In genomic region chr3:53599315-53599714, GRCm38 (mm10) we compare ENCODE assay signal across 14 mouse cellular contexts. TPM values are rescaled to one million over a fixed set of nuclear protein-coding genes. Genes with fewer than 3 reads are reported as not detected.
DNase-seq lines count a peak whose midpoint lies in the region; ATAC-seq and TF ChIP-seq lines count a peak whose summit lies in the region.
"Had no signal": no experiment of that assay in that cellular context is flagged by ENCODE, and none has a peak within 500 bp of the region (broad histone marks: within the 10 kb centered on the region; RNA-seq: fewer than 3 reads in every experiment).

No protein-coding gene starts in this region.

- H3K9me3 ChIP-seq in lung, embryonic 15.5 days, result no peaks in the 10 kb centered on the region
- no peaks in the 10 kb centered on the region for H3K9me3 ChIP-seq in intestine, embryonic 15.5 days
- no peaks in the 10 kb centered on the region for H3K9me3 ChIP-seq in stomach, postnatal 0 days (ENCODE audit: control insufficient read depth, low read length)
- H3K9me3 ChIP-seq in hindbrain, embryonic 12.5 days (replicated peaks), result no peaks in the 10 kb centered on the region

- no peak overlapping the region for H3K4me3 ChIP-seq in lung, embryonic 15.5 days
- H3K4me3 ChIP-seq in intestine, embryonic 15.5 days (replicated peaks), result no peak overlapping the region
- no peak overlapping the region for H3K4me3 ChIP-seq in stomach, postnatal 0 days (ENCODE audit: low read depth, low read length)
- H3K4me3 ChIP-seq in hindbrain, embryonic 12.5 days, result no peak overlapping the region
- H3K4me3 ChIP-seq: heart, adult 2 months; layer of hippocampus, adult 2 months had no signal

- WGBS in lung, embryonic 15.5 days, result 19% methylated on average over 7 of the region's 7 CpGs
- 10% methylated on average over 7 of the region's 7 CpGs for WGBS in intestine, embryonic 15.5 days
- WGBS in stomach, postnatal 0 days, result 12% methylated on average over 7 of the region's 7 CpGs
- WGBS in hindbrain, embryonic 12.5 days, result 43% methylated on average over 7 of the region's 7 CpGs

- TF ChIP-seq EP300 in stomach, postnatal 0 days (optimal IDR thresholded peaks at IDR 0.05), result no peak

- no peak overlapping the region for H3K4me2 ChIP-seq in lung, embryonic 15.5 days
- peak overlapping the region; percentile 26; the same call in 1 of the 2 replicates for H3K4me2 ChIP-seq in intestine, embryonic 15.5 days (replicated peaks)
- no peak overlapping the region; the same call in 1 of the 2 replicates for H3K4me2 ChIP-seq in stomach, postnatal 0 days (replicated peaks; ENCODE audit: low read depth)
- H3K4me2 ChIP-seq in hindbrain, embryonic 12.5 days (replicated peaks), result no peak overlapping the region

- peaks cover 16% of the 10 kb centered on the region for H3K4me1 ChIP-seq in lung, embryonic 15.5 days
- peaks cover 6% of the 10 kb centered on the region; the same call in 1 of the 2 replicates for H3K4me1 ChIP-seq in intestine, embryonic 15.5 days (replicated peaks)
- H3K4me1 ChIP-seq in stomach, postnatal 0 days (replicated peaks; ENCODE audit: control insufficient read depth, insufficient read depth), result 0 out of 2 replicates have a peak, but pooled peaks cover 4% of the 10 kb centered on the region
- H3K4me1 ChIP-seq in hindbrain, embryonic 12.5 days, result peaks cover 4% of the 10 kb centered on the region; the same call in 1 of the 2 replicates

- DNase-seq in lung, postnatal 36 days, result no peak
- peak; percentile 53 for DNase-seq in embryo, embryonic 11 days
- peak; percentile 32 for DNase-seq in stomach, postnatal 0 days (ENCODE audit: low spot score)
- no peak for DNase-seq in left cerebral cortex, postnatal 14 days (ENCODE audit: low spot score in 2 of 2)
- DNase-seq: cerebellum, postnatal 10 days; heart, adult 2 months; heart, postnatal 14 days; kidney, adult 11 months; left cerebral cortex, postnatal 4 days; midbrain, embryonic 14.5 days had no signal

- intact Hi-C loops in left cerebral cortex, postnatal 14 days (cut with DNase I), result no loop called here

- peak overlapping the region; percentile 75 for H3K27ac ChIP-seq in lung, embryonic 15.5 days
- H3K27ac ChIP-seq in intestine, embryonic 15.5 days, result peak overlapping the region; percentile 44; the same call in 1 of the 2 replicates
- H3K27ac ChIP-seq in stomach, postnatal 0 days (replicated peaks), result no peak overlapping the region
- H3K27ac ChIP-seq in hindbrain, embryonic 12.5 days, result no peak overlapping the region
- H3K27ac ChIP-seq: heart, adult 2 months; layer of hippocampus, adult 2 months had no signal

- no peak for ATAC-seq in lung, embryonic 15.5 days (ENCODE audit: borderline replicate concordance, extremely low read depth, low FRiP score, low TSS enrichment)
- peak; percentile 71 for ATAC-seq in intestine, embryonic 15.5 days
- no peak for ATAC-seq in stomach, postnatal 0 days (ENCODE audit: low FRiP score, low TSS enrichment)
- ATAC-seq in hindbrain, embryonic 12.5 days (ENCODE audit: low FRiP score), result no peak

- H3K36me3 ChIP-seq in lung, embryonic 15.5 days, result no peaks in the 10 kb centered on the region
- no peaks in the 10 kb centered on the region for H3K36me3 ChIP-seq in intestine, embryonic 15.5 days
- no peaks in the 10 kb centered on the region for H3K36me3 ChIP-seq in stomach, postnatal 0 days (ENCODE audit: control insufficient read depth, insufficient read depth, low read length)
- H3K36me3 ChIP-seq in hindbrain, embryonic 12.5 days, result no peaks in the 10 kb centered on the region

- H3K9ac ChIP-seq in lung, embryonic 15.5 days, result no peak overlapping the region
- H3K9ac ChIP-seq in intestine, embryonic 15.5 days, result no peak overlapping the region
- no peak overlapping the region for H3K9ac ChIP-seq in stomach, postnatal 0 days (ENCODE audit: low read length)
- H3K9ac ChIP-seq in hindbrain, embryonic 12.5 days, result no peak overlapping the region

- TF ChIP-seq CTCF in stomach, postnatal 0 days (IDR thresholded peaks at IDR 0.05; ENCODE audit: low read depth), result no peak

- no peaks in the 10 kb centered on the region for H3K27me3 ChIP-seq in lung, embryonic 15.5 days
- no peaks in the 10 kb centered on the region for H3K27me3 ChIP-seq in intestine, embryonic 15.5 days (replicated peaks)
- no peaks in the 10 kb centered on the region for H3K27me3 ChIP-seq in stomach, postnatal 0 days (ENCODE audit: control insufficient read depth, insufficient read depth, low read length)
- no peaks in the 10 kb centered on the region for H3K27me3 ChIP-seq in hindbrain, embryonic 12.5 days

RNA-seq across cellular contexts. Expression of gene Frem2, which starts 57.8 kb away (rescaled TPM):
- 10.5 and 10.6 TPM in 2 replicates for polyA plus RNA-seq in lung, embryonic 15.5 days (2015; fragmentation: Nextera tagmentation; extraction: Ambion mirVana)
- polyA plus RNA-seq in intestine, embryonic 15.5 days (2015; fragmentation: Nextera tagmentation; extraction: Ambion mirVana), result 7.1 and 8.0 TPM in 2 replicates
- polyA plus RNA-seq in stomach, postnatal 0 days (2015; fragmentation: Nextera tagmentation; extraction: Ambion mirVana), result 7.0 and 7.4 TPM in 2 replicates
- total RNA-seq in left cerebral cortex, postnatal 14 days (2021), result 1 to 10 TPM; 2.3 to 2.7 TPM
- polyA plus RNA-seq in hindbrain, embryonic 12.5 days (2016; fragmentation: Nextera tagmentation; extraction: Ambion mirVana), result 3.9 and 4.6 TPM in 2 replicates

Comparison
In these comparisons a context has a peak if more than half of its experiments do, and no peak if none do; other contexts are left out.
1. H3K27ac ChIP-seq: peak in lung, embryonic 15.5 days (single experiment) and intestine, embryonic 15.5 days (single experiment); none in stomach, postnatal 0 days (single experiment) and hindbrain, embryonic 12.5 days (single experiment).
2. DNase-seq: peak in embryo, embryonic 11 days (single experiment) and stomach, postnatal 0 days (single experiment); none in lung, postnatal 36 days (single experiment) and left cerebral cortex, postnatal 14 days (0 of 2).